Mouse (Mus musculus) brain, embryonic 18.5 days (tissue): ENCODE data around the gene Pou3f1.

Experiments used
- DNase-seq: peaks from one replicate; pipeline ENCODE4 v3.0.0-alpha.2; 2012; ENCODE audit warnings: low read depth, low spot score

The Pou3f1 gene

DNA sequence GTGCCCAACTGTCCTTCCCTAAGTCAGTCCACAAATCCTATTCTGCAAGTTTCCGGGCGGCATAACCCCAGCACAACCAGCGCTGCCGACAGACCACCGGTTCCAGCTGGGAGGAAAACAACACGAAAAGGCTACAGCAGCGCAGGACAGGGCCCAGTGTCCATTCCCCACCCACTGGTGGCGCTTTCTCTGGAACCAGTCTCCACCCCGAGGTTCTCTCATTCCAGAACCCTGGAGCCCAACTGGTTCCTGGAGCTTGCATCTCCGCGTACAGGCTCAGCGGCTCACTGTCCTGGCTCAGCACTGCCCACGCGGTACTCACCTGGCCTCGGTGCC, at the start of gene Pou3f1:
Pou3f1 (plus strand) TSS at position 290 of the 336 bp plus-strand sequence.
- DNase-seq: no peak

DNA sequence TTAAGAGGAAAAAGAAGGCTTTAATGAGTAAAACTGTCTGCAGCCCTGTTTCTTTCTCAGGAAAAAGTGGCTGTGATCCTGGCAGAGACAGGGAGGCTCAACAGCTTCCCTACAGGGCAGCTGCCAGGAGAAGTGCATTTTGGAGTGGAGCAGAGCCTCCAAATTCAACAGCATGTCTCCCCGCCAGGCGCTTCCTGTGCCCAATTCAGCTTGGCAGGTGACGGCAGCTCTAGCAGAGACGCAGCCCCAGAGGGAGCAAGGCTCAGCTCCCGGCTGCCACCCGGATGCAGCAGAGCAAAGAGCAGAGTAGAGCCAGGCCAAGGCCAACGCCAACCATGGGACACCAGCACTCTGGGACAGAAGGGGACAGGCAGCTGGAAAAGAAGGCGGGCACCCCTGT, 49.4 kb upstream of the Pou3f1 start:
- no peak for DNase-seq

DNA sequence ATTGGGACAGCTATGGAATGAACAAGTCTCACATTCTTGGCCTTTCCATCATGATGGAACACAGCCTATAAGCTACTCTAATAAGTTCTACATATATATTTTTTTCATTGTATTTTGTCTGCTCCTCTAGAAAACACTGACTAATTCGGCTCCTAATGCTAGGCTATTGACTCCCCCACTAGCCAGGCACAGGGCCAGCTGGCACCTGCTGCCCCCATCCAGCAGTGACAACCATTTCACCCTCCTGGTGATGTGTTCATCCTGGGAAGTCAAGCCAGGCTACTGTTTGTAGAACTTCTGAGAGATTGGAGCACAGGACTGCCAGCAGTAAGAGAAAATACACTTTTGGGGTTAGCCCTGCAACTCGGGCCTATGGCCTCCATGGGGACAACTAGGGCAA, 46.5 kb upstream of the Pou3f1 start:
- DNase-seq: no peak

DNA sequence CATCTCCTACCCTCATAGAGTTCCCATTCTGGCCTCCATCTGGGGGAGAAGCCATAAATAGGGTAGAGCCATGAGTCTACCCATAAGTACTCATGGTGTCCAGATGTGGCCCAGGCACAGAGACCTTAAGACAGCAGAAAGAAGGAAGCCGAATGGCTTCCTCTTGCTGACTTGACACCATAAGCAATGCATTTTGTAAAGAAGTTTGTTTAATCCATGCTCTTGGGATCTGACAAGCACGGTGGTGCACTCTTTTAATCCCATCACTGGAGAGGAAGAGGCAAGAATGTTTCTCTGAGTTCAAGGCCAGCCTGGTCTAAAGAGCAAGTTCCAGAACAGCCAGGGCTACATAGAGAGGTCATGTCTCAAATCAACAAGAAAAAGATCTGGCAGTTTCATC, 45.9 kb upstream of the Pou3f1 start, which contains the start of gene 3100002H09Rik:
3100002H09Rik (minus strand) TSS at position 101 of the 400 bp plus-strand sequence.
- no peak for DNase-seq

DNA sequence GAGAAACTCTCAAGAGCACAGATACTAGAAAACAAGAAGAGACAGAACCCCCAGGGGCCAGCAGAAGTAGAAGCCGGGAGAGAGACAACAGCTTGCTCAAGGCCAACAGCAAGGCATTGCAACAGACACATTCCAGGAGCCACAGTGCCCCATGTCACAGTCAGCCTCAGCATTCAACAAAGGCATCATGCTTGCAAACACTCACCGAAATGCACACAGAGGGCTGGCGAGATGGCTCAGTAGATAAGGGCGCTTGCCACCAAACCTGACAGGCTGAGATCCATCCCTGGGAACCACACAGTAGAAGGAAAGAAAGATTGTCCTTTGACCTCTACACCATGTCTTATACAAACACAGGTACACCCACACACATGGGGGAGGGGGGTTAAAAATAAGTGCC, 44.8 kb upstream of the Pou3f1 start:
- no peak for DNase-seq

DNA sequence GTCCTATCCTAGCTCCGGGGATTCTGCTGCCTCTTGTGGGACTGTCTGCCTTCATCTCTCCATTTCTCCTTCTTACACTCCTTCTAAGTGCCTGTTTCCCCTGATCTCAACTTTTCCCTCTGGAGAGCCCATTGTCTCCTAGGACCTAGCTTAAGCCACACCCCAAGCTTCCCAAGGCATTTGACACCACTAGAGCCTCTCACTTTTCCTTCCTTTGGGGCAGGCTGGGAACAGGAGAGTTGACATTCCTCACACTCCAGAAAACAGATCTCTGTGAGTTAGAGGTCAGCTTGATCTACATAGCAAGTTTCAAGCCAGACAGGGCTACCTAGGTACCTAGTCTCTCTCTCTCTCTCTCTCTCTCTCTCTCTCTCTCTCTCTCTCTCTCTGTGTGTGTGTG, 42.4 kb upstream of the Pou3f1 start:
- no peak for DNase-seq

DNA sequence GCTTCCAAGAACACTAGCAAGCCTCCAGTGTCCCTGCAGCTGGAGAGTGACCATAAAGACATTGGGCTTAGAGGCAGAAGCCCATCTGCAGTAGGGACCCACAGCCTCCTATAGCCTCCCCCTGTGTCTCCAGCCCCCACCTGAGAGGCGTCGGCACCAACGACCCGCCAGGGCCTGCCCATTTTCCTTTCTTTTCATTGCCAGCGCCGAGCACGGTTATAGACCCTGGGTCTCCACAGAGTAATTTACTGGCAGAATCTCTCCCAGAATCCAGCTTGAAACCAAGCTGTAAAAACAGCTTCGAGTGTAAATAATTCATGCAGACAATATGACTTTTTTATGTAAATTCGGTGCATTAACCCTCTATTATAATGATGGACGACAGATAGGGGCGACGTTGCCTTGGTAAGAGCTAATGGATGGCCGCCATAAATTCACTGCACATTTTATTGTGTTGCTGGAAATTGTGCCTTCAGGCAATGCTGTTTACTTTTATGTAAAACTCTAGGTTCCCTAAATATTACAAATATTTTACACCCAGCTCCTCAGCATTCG, 41.1 kb upstream of the Pou3f1 start:
- no peak for DNase-seq

DNA sequence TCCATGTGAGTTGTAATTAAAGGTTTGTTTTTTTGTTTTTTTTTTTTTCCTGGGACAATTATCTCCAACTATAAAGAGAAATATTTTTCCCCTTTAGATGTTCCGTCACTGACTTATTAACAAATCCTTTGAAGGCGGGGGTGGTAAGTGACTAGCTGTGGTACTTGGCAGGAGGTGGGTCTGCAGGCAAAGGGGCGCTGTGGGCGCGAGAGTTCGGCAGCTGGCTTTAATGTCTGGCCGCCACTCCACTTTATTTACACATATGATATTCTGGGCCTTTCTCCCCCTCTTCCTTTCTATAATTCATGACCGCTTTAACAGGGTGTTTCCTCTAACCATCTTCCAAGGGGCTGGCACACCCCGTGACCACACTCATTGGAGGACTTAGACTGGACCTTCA, 40.6 kb upstream of the Pou3f1 start:
- DNase-seq: no peak

DNA sequence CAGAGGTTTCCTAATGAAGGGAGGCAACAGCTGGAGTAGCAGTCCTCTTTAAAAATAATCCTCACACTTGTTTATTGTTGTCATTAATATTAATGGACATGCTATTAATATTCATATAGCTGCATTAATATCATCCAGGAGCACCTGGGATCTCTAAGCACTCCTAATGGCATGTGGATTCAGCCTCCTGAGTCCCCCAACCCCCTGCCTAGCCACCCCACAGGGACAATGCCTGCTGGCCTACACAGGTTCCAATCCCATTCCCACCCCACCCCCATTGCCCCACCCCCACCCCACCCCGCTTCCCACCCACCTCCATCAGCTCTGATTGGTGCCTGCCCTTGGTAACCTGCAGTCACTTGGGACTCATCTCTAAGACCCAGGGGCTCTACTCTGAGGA, 40.0 kb upstream of the Pou3f1 start:
- no peak for DNase-seq

DNA sequence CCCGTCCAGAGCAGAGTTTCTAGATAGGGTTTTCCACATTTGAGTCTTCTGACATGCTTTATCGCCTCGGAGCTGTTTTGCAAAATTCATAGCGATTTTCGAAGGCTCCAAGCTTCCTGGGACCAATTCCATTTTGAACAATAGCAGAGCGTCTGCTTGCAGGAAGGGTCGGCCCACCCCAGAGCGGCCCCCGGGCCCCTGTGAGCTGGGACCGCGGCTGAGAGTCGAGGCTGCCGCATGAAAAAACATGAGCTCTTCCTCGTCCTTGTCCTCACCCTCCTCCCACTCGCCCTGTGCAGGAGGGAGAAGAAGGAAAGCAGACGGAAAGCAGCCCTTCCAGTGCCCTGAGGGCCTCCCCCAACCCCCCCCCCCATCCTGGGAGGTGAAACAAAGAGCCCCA, 38.0 kb upstream of the Pou3f1 start:
- DNase-seq: no peak

DNA sequence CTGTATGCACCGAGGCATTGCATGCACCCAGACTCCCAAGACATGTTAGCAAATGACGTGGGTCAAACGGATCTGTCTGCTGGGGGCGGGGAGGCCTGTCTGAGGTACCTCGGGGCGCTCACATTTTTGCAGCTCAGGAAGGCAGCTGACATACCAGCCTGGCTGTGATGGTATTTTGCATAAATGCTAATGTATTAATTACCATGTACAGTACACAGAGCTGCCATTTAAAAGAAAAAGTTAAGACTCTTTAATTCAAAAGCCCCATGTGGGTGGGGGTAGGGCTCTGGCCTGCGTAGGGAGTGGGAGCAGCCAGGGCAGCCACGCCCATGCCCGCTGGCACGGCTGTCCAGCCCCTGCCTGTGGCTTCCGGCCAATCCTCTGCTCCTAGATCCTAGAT, 35.2 kb upstream of the Pou3f1 start:
- no peak for DNase-seq

DNA sequence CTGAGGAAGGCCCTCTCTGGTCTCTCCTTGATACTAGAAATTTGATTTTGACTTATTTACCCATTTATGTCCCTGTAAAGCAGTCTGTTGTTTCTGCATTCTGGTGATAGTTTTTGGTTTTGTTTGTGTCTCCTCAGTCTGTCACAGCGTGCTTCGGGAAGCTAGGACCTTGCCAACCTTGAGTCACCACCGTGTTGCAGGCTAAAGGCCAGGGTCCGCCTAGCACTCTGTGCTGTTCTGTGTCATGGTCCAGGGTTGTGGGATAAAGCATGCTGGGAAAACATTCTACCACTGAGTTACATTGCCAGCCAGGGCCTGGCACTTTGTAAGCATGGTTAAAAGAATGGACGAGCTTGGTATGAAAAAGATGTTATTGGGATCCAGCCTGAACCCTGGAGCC, 34.0 kb upstream of the Pou3f1 start:
- DNase-seq: no peak

DNA sequence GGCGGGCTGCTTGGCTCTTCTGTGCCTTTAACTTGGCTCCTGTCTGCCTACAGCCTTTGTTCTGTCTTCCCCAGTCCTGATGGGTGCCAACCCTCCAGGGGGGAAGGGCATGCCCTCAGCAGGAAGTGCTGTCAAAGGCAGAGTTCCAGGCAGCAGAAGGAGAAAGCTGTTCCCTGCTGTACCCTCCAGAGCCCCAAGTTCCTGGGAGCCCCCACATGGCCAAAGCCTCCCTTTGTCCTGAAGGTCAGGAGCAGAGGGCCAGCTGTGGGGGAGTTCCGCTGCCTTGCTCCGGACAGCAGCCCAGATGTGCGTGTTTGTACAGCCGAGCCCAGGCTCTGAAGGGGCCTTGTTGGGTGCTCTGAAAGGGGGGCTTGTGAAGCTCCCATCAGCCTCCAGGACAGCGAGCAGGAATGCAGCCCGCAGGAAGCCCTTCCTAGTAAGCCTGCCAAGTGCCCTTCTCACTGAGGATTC, 32.5 kb upstream of the Pou3f1 start:
- no peak for DNase-seq

DNA sequence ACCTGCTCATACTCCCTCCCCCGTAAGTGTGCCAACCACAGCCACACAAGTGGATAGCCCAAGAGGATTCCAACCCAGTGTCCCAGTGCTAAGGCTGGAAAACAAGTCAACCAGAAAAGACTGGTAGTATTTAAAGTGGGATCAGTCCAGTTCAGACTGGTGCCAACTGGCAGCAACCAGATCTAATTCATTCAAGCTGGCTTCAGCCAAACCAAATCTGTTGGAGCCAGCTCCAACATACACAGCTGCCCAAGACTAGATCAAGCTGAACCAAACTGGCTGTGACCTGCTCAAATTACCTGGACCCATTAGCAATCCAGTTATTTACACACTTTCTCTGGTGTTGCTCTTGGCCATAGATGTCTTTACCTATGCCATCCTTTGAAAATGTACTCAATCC, 29.8 kb upstream of the Pou3f1 start:
- DNase-seq: no peak

DNA sequence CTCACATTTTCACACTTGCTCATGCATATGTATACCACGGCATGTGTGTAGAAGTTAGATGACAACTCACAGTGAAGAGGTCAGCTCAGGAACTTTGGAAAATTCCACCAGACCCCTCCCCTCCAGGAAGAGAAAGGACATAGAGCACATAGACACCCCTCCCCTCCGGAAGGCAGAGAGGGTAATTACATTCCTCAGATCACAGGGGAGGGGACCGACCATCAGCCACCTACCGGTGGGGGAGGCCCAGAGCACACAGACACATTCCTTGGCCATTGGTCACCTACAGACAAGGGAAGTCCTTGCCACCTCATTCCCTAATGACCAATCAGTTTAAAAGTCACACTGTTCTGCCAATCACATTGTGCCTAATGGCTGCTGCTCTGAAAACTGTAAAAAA, 25.2 kb upstream of the Pou3f1 start:
- DNase-seq: no peak

DNA sequence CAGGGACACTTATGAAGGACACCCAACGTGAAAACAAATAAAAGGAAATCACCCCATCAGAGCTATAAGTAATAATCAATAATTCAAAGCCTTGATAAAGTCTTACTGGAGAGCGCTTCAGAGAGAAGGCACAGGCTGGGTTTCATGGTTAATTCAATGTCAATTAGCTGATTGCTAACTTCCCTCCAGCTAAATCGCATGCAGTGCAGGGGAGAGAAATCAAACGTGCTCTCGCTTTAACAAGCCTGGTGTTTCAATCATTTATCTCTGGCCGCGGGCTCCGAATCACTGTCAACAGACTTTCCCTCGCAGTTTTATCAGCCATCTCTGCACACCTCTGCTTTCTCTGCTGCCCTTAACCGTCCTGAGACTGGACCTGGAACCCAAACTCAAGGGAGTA, 23.8 kb upstream of the Pou3f1 start:
- DNase-seq: no peak

DNA sequence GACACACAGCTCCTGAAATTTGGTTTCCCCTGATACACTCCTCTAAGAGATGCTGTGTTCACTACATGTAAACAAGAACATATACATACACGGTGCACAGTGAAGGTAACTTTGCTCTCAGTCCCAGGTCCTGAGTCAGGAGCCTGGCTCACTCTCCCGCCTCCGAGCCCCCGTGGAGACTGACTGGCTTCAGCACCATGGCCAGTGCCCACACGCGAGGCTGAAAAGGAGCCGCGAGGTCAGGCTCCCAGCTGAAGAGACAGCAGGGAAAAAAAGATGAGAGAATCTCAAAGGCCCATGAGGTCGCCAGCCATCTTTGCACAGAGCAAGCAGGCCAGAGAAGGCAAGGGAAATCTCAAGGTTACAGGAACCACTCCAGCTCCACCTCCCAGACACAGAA, 23.3 kb upstream of the Pou3f1 start:
- DNase-seq: no peak

DNA sequence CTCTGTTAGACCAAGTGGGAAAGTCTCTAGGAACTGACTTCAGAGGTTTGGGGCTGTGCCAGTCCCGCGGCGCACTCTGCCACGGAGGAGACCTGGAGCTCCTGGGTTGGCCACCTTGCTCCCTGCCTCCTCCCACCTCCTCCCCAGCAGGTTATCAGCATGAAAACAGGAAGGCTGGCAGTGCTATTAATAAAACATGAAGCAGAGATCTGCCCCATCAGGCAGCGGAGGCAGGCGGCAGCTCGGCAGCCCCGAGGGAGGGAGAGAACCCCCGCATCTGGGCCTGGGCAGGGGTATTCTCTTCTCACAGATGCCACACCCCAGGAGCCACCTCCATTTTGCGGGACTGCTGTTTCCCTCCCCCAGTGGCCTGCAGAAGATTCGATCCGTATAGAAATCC, 16.9 kb upstream of the Pou3f1 start:
- DNase-seq: no peak

DNA sequence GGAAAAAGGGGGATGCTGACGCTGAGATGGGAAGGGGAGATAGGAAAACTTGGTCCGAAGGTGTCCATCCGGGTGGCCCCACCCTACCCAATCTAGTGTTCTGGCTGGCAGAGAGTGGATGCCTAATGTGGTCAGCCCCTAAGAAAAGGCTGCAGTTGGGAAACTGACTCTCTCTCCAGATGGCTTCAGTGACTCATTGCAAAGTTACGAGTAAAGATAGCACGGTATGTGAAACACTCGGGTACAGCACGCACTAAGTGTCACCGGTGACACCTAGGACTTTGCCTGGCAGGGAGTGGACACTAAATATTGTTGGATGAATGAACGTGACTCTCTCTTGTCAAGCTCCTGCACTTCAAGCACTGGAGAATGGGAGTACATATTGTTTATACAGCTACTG, 12.7 kb upstream of the Pou3f1 start:
- DNase-seq: no peak

DNA sequence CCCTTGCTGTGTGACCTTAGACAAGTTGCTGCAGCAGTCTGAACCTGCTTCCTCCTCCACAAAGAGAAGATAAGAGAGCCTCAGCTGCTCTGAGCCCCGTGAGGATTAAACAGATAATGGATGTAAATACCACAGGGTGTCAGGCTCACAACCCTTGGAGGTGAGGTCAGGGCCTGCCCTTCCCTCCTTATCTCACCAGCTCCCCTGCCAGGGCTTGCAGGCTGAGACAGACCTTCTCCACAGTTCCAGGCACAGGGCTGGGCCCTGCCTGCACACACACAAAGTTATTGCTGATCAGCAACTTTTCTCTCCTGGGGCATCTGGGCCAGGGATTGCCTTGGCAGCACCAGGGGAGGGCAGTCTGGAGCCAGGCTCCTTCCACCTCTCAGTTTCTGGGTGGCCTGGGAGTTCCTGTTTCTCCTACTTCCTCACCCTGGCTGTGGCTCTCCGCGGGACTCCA, 11.6 kb upstream of the Pou3f1 start:
- DNase-seq: no peak

DNA sequence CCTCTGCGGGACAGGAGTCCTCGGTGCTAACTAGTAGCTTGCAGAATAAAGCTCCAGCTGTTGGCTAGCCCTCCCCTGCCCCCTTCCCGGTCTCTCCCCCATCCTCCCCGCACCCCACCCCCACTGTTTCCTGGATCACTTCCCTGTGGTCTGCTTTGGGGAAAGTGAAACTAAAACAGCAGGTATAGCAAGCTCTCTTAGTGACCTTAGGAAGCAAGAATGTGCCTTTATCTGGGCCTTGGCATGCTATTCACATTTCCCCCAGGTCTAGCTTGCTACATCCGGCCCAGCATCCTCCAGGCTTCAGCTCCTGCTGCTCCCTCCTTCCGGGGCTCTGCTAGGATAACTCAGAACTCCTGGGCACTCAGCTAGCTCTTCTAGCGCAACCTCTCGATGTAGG, 10.0 kb upstream of the Pou3f1 start:
- no peak for DNase-seq

DNA sequence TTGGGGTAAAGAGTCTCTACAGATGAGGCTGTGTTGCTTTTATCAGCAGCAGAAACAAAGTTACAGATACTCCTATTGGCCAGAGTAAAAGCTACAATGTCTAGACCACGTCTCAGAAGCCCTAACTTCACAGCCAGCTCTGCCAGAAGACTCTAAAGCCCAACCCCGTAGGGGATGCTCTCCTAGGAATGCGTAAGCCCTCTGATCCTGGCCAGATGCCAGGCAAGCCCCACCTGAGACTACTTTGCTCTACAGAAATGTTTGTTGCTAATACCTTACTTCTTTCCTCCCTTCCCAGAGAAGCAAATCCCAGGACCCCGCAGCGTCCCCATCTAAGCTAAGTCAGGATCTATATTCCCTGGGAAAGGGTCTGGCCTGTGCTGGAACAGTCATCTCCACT, 8.7 kb upstream of the Pou3f1 start:
- no peak for DNase-seq

DNA sequence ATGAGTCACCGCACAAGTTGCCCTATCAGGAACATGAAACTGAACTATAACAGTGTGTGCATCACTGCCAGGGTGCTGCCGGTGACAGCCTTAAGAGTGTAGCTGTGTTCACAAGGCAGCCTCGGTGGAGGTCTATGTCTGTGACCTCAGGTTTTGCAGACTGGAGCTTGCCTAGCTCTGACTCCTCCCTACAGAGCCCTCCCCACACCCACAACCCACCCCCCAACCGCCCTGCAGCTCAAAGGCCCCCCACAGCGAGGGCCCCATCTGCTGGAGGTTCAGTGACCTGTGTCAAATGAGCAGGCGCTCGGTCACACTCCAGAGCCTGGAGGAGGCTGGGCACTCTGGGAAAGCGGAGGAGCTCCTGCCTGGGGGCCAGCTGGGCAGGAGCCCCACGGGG, 3.7 kb upstream of the Pou3f1 start:
- no peak for DNase-seq
